Mouse (Mus musculus) heart, postnatal 4 days (tissue): ENCODE results near the gene Akap17b. TPM values are rescaled to one million over a fixed set of nuclear protein-coding genes. Genes with fewer than 3 reads are reported as not detected.

ENCODE experiments used
- DNase-seq: peaks from one replicate; pipeline ENCODE4 v3.0.0; 2021
- total RNA-seq, 2 experiments: library from RNA; stranded (reverse); gene quantifications; 2 replicates each; pipeline ENCODE4 v1.2.3; 2021

The Akap17b gene
- total RNA-seq, 2 experiments from 2014 or later, result 2.2 to 3.0 TPM

- DNase-seq, result no peak
These were observed 58.4 kb downstream of the Akap17b start for GRCm38 (mm10) chrX:36586629-36587303.

- no peak for DNase-seq
These were observed 83.1 kb downstream of the Akap17b start for GRCm38 (mm10) chrX:36562079-36562478.

GRCm38 (mm10) chrX:36561650-36562049, 83.5 kb downstream of the Akap17b start:
- peak; percentile 79 for DNase-seq

- DNase-seq, result no peak
These were observed 85.0 kb downstream of the Akap17b start for GRCm38 (mm10) chrX:36560170-36560569.

Other genes starting within 250 kb of the Akap17b start
- not detected for gene Gm6268, start 244.1 kb downstream of the Akap17b start, total RNA-seq
- not detected for gene Gm14569, start 153.6 kb downstream of the Akap17b start, total RNA-seq
- gene Pgrmc1, start 47.2 kb downstream of the Akap17b start, total RNA-seq, result 10 to 100 TPM; 45.7 to 49.2 TPM
- under 1 TPM; 0.33 to 0.68 TPM for gene Slc25a43, start 98.3 kb upstream of the Akap17b start, total RNA-seq
- 100 to 1,000 TPM; 850 to 928 TPM for gene Slc25a5, start 150.3 kb upstream of the Akap17b start, total RNA-seq
- 10 to 100 TPM; 76.5 to 81.4 TPM for gene Ube2a, start 228.5 kb upstream of the Akap17b start, total RNA-seq
- 10 to 100 TPM; 17.3 to 19.3 TPM for gene C330007P06Rik, start 228.7 kb upstream of the Akap17b start, total RNA-seq